Mouse (Mus musculus) ES-E14 (cell line): Measurements from ENCODE around the gene Oser1.

Experiments
- CHD2 ChIP-seq: IDR thresholded peaks from 2 replicates; pipeline ENCODE4 v1.6.1; 2014; ENCODE audit warnings: mild to moderate bottlenecking, low read depth, low read length, inconsistent platforms
- HCFC1 ChIP-seq: IDR thresholded peaks from 2 replicates; pipeline ENCODE4 v1.6.1; 2012; ENCODE audit warnings: low read length, inconsistent platforms, borderline replicate concordance; ENCODE audit not compliant: insufficient read depth
- MAFK ChIP-seq: IDR thresholded peaks from 2 replicates; pipeline ENCODE4 v1.6.1; 2014; ENCODE audit warnings: mild to moderate bottlenecking, low read depth, low read length, inconsistent platforms; ENCODE audit not compliant: insufficient read depth
- ZC3H11A ChIP-seq: IDR thresholded peaks from 2 replicates; pipeline ENCODE4 v1.6.1; 2012; ENCODE audit warnings: low read depth, mild to moderate bottlenecking, inconsistent platforms, low read length, borderline replicate concordance
- ZNF384 ChIP-seq: IDR thresholded peaks from 2 replicates; pipeline ENCODE4 v1.6.1; 2012; ENCODE audit warnings: low read depth, low read length, inconsistent platforms

DNA sequence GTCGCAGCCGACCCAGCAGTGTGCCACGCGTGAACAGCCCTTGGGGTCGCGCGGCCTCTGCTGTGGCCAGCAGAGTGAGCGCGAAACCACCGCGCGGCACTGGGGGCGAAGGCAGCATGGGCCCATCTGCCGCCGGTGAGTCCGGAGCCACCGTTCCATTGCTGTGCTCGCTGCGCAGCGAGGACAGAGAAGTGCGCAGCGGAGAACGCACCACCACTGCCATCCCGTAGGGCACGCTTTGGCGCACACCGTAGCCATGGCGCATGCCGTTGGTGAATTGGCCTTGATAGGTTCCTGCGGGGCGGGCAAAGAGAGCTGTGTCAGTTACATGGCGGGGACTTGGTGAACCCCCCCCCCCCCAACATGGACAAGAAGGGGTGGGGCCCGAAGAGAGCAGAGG lies 48.4 kb downstream of the Oser1 start:
- TF ChIP-seq HCFC1 = no peak
- TF ChIP-seq MAFK = no peak
- no peak for TF ChIP-seq CHD2
- TF ChIP-seq ZC3H11A = no peak
- TF ChIP-seq ZNF384 = no peak
